Mouse (Mus musculus): ENCODE data around the gene Zfp423.

GRCm38 (mm10) chr8:87657488-87657887, 301.9 kb downstream of the Zfp423 start:
- TF ChIP-seq CTCF (IDR thresholded peaks at IDR 0.05; ENCODE audit: low read depth) (no peak), EP300 (IDR thresholded peaks at IDR 0.05; ENCODE audit: low read depth) (no peak)

Data from heart, postnatal 0 days (tissue).